Mouse (Mus musculus) stomach, postnatal 0 days (tissue): ENCODE data around the gene Sppl3.

Experiments used
- CTCF ChIP-seq: IDR thresholded peaks from 2 replicates; pipeline ENCODE4 v1.5.1; 2016; ENCODE audit warnings: antibody characterized with exemption, low read depth, mild to moderate bottlenecking, moderate library complexity
- EP300 ChIP-seq: optimal IDR thresholded peaks from 2 replicates; pipeline ENCODE3; 2016; ENCODE audit warnings: antibody characterized with exemption

DNA sequence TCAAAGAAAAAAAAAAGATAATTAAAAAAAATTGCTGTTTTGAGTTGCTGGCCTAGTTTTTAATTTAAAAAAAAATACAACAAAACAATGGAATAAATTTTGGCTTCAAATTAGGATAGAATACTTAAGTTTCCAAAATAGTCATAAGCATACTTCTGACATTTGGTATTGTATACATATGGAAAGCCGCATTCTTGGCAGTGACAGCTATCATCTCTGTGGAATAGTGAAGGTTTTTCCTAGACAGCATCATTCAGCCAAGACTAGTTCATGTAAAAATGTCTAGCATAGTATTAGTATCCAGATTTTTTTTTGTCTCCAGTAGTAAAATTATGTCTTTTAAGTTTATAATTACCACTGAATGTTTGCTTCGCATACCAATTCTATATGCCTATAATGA lies 74.7 kb downstream of the Sppl3 start:
- no peak for TF ChIP-seq EP300
- no peak for TF ChIP-seq CTCF
